Mouse (Mus musculus): ENCODE results near the gene Dock3.

Gene Dock3

DNA sequence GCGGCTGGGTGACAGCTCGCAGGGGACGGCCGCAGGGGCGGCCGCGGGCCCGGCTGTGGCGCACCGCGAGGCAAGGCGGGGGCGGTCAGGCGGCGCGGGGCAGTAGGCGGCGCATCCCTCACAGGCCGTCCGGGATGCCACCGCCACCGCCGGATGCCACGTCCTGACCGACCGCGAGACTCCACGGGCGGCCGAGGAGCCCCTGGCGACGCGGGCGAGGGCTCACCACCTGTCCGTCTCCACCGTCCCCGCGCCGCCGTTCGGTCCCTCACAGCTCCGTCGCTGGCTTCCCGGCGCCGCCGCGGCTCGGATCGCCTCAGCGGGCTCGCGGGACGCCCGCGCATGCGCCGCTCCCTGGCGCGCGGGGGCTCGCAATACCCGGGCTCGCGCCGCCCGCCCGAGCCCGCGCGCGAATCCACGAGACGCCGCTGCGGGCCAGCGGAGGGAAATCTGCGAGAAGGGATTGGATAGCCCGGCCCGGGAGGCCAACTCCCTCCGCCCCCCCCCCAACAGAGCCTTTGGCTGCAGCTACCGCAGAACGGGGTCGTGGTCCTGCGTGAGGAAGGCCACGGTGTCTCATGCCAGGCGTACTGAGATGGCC, at the start of gene Dock3:
TSS of gene Dock3 (minus strand) at position 371 of the 601 bp plus-strand sequence.
- peak; percentile 1 to 7 for DNase-seq (ENCODE audit: low spot score in 2 of 2)

DNA sequence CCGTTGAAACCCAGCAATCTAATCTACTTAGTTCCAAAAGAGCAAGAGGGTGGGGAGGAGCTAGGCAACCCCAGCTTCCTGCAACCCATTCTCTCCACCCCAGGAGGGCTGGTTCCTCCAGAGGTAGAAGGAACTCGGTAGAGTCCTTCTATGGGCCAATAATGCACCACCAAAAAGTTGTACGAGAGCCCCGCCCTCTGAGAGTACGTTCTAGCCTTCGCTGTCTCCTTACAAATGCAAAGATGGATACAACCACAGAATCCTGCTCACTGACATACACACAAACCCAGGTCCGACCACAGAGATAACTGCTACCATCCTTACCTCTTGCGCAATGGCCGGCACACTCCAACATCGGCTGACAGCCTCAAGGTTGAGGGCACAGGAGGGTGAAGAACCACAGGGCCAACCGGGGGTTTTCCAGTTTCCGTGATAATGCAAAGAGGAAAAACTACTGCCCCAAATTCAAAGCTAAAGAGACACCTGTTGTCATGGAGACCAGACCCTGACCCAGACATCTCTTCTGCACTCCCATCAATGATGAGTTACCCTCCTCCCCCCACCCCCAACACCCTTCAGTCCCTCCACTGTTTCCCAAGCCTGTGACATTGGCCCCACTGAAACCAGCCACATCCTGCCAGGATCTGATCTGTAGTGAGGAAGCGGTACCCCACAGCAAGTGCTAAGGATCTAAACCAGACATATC, 48.8 kb upstream of the Dock3 start:
- no peak for DNase-seq (ENCODE audit: low spot score in 2 of 2)

DNA sequence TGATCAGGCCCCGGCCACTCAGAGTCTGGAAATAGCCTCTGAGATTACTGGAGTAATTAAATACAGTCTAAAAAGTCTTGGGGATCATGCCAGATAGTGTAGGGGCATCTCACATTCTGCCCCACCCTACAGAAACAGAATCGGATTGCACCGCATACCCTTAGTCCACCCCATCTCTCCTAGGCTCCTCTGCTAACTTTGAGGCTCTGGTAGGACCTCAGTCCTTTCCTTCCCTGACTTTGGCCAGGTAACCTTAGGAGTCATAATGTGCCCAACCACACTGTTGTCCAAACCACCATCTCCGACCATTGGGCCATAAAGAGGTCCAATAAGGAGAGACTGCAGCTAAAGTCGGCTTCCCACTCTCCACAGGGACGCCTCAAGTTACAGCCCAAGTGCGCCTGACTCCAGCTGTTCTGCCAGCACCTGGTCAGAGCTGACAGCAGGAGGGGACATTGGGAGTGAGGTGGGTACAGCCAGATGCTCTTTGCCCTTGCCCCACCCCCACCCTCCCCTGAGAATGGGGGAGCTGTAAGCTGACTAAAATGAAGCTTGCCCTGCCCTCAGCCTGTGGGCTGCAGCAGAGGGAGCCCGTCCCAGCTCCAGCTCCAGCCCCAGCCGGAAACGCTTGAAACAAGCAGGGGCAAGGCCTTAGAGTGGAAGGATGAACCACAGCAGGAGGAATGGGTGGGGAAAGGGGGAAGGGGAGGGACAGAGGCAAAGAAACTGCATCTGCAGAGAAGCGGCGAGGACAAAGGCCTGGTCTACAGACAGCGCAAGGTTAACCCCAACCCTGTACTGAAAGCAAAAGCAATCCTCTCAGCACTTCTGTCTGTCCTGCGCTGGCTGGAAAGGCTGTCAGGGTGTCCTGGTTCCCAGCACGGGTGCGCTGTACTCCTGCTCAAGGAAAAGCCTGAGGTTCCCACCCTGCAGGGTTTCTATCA, 47.9 kb upstream of the Dock3 start:
- DNase-seq (ENCODE audit: low spot score in 2 of 2) = no peak

DNA sequence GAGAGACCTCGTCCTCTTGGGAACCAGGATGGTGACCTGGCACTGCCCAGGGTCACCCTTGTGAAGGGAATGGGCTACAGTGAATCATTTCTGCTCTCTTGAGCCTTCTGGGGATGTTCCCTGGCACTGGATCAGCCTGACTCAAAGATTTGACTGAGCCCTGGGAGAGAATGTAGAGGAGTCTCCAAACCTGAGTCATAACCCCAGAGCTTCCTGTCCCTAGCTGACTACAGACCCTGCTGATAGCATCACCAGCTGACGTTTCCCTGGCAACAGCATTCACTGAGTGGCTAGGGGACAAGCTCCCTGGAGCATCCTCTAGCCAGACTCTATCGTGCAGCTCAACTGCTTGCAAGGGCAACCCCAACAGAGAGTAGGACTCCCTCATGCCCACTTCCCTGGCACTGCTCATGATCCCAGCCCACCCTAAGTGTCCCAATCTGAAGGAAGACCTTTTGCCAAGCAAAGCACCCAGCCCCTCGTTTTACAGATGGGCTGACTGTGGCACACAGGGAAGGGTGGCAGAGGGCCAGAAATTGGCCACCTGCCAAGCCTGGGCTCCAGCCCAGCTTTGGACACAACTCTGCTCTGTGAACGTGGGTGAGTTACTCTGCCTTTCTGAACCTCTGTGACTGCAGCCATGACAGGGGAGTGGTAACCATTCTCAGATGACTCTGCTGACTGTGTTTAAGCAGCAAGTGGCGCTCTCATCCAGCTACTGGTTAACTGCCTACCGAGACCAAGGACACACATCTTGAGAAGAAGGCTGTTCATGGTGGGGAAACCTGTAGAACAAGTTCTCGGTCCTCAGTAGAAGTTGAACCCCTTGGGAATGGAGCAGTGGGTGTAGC, 47.0 kb upstream of the Dock3 start:
- no peak for DNase-seq (ENCODE audit: low spot score in 2 of 2)

DNA sequence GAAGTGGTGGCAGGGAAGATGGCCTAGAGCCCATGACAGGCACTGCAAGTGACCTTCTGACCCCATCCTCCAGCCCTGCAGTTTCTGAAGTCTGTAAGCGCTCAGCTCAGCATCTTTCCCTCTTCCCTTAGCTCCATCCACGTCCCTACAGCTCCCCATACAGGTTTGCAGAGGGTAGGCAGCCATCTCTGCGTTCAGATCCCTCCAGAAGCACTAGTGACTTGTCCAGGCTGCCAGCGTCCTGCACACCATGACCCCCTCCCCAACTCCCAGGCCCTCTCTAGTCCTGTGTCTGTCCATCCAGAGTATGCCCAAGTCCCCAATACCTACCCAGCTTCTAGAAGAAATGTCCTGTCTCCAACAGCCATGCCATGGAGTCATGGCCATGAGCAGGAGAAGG, 46.4 kb upstream of the Dock3 start:
- no peak for DNase-seq (ENCODE audit: low spot score in 2 of 2)

DNA sequence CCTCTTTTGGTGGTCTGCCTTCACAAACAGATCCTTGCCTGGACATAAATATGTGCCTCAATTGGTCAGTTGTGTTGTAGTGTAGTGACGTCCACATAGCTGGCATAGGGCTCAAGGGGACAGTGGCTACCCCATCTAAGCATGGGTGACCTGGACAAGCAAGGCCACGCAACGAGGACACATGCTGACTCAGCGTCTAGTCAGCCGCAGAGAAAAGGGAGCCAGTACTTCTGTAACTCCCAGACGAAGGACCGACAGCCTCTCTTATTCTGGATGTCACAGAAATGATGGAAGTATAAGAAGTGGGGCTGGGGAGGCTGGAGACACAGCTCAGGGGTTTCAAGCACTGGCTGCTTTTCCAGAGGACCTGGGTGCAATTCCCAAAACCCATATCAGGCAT, 45.9 kb upstream of the Dock3 start:
- DNase-seq (ENCODE audit: low spot score in 2 of 2) = no peak

DNA sequence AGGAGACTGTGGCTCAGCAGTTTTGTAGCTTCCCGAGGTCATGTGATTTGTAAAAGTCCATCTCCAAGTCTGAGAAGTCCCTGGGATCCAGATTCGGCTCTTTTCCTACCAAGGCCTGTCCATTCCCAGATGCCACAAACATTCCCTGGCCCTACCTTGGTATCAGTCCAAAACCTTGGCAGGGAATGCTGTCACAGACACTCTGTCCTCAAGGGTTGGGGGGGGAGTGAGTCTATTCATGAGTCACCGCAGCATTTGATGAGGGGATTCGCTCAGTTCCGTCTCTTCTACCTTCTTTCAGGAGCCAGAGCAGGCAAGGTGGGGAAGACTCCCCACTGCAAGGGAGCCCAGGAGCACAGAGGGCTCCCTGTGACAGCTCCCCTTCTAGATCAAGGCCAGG, 44.0 kb upstream of the Dock3 start:
- DNase-seq (ENCODE audit: low spot score in 2 of 2) = no peak

DNA sequence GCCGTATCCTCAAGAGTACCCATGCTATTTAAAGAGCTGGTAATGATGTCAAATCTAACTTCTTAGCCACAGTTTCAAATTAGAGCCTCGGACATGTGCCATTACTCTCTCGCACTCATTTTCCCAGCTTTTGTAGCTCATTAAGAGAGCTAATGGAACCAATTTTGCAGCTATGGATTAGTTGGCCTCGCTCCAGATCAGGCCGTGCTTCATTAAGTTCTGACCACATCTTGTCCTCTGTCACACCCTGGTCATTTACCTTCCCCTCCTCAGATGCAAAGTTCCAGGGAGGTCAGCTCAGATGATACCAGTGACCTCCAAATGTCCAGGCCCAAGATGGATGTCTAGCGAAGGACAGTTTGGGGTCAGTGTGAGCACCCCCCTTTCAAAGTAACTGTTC, 43.0 kb upstream of the Dock3 start:
- no peak for DNase-seq (ENCODE audit: low spot score in 2 of 2)

DNA sequence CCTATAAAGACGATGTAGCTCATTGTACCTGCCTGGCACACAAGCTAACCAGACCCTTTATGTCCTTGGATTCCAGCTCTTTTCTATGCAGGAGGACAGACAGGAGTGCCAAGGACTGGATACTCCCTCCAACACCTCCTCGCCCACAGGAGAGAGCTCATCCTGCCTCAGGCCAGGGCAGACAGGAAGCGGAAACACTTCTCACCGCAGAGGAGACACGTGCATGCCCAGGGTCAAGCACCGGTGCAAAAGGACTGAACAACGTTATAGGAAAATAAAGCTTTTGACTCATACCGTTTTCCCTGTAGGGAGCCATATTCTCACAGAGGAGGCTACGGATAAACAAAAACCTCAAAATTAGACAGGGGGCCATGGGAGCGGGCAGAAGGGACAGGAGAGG, 41.5 kb upstream of the Dock3 start:
- no peak for DNase-seq (ENCODE audit: low spot score in 2 of 2)

DNA sequence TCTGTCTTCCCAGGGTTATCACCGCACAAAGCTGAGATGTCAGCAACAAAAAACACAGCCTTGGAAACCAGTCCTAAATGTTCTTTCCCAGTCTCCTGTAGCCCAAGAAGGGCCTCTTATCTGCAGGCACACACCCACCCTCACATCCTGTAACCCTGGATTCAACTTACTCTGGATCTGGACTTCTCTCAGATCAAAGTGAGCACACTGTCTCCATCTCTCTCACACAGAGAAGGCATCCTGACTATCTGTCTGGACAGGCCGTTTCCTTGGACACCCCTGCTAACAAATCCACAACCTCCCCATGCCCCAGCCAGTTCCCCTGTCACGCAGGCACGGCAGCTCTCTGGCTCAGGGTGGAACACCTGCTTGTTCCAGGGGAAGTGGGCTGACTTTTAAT, 40.6 kb upstream of the Dock3 start:
- no peak for DNase-seq (ENCODE audit: low spot score in 2 of 2)

DNA sequence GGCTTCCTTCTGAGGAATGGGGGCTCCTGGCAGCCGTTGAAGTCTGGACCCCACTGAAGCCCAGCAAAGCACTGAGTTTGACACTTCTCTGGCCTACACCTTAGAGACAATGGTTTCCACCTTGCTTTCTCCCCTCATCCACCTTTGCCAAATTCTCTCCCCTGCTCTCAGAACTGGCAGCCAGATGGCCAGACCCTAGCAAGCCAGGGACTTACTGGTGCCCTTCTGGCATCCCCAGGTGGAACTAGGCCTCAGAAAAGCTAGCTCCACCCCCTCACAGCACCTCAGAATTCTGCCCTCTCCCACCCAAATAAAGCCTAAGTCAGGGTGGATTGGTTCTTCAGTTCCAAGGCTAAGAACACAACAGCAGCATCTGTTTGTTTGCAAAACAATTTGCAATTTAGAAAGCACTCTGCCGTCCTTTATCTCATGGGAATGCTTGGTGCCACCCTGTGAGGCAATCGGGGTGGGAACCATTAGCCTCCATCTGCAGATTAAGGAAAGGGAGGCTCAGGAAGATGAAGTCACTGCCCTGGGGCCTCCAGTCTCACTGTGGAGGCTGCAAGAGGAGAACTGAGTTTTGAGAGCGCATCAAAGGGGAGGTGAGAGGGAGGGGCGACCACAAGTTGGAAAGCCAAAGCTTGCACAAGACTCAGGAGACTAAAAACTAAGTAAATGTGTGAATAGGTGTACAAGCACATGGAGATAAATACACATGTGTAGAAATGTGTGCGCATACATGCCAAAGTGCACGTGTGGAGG, 39.6 kb upstream of the Dock3 start:
- DNase-seq (ENCODE audit: low spot score in 2 of 2) = no peak

DNA sequence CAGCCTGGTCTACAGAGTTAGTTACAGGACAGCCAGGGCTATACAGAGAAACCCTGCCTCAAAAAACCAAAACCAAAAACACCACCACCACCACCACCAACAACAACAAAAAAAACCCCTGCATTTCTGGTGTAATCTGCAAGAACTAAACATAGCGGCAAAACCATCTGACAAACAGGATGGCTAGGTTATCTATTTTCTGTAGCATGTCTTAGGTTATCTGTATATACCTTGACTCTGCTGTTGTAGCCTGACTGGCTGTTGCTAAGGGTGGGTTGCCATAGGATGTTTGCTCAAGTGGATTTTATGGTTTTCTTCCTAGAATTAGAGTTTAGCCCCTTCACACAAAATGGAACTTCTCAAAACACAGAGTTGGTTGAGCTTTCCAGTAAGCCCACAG, 38.1 kb upstream of the Dock3 start:
- no peak for DNase-seq (ENCODE audit: low spot score in 2 of 2)

DNA sequence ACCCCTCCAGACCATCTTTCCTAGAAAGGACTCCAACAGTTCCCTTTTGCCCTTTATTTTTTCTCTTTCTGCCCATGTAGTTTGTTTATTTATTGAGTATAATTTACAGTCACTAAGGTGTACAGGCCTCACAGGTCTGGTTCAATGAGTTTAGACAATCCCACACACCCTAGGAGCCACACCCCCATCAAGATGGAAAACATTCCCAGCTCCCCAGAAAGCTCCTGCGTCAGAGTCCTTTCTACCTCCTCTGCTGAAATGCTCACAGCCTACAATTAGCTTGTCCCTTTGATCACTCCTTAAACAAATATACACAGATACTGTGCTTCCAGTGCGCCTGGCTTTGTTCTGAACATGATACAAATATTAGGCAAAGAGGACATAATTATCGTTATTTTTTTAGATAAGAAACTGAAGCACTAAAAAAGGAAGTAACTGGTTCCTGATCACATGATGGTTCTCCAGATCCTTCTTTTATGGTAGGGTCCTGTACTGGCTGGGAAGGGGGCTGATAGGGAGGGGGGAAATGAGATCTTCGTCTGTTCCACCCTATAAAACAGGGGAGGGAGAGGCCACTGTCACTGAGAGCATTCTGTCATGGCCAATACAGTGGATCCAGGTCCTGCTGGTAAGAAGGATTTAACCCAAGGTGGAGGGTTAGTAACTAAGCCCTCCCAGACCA, 36.2 kb upstream of the Dock3 start:
- DNase-seq (ENCODE audit: low spot score in 2 of 2) = no peak

DNA sequence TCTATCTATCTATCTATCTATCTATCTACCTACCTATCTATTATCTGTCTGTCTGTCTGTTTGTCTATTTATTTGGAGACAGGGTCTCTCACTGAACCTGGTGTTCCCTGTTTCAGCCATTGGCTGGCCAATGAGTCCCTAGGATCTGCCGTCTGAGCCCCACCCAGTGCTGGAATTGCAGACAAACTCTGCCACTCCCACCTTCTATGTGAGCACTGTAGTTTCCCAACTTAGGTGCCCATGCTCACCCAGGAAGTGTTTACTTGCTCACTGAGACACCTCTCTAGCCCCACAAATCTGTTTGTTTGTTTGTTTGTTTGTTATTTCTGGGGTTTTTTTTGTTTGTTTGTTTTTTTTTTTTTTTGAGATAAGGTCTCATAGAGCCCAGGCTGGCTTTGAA, 35.3 kb upstream of the Dock3 start:
- no peak for DNase-seq (ENCODE audit: low spot score in 2 of 2)

DNA sequence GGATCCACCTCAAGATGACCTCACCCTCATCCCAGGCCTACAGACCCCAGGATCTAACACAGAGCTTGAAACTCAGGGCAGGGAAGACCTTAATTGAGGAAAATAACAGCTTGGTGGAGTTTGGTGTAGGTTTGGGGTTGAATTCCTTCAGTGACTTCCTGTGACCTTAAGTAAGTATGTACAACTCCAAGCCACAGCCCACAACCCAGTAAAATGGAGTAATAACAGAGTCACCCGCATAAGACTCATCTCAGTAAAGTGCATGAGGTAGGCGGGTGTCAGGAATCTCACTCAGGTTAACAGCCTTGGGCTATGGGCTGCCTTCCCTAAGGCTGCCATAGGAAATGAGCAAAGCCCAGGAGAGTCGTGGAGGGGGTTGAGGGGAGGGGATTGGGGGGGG, 33.0 kb upstream of the Dock3 start:
- DNase-seq (ENCODE audit: low spot score in 2 of 2) = no peak

DNA sequence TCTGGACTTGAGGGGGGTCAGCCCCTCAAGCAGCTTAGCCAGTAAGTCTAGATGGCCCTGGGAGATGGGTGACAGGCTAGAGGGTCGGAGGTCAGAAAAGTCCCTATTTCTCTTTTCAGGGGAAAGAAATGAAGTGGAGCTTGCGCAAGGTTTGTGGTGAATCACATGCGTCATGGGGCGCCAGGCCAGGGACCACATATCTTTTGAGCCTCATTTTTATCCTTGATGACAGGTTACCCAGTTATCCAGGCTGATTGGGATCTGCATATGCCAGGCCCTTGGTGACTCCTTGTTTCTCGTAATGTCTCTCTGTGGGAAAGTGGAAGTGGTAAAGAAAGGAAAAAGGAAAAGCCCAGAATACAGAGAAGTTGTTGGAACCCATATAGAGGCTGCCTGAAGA, 32.2 kb upstream of the Dock3 start:
- no peak for DNase-seq (ENCODE audit: low spot score in 2 of 2)

DNA sequence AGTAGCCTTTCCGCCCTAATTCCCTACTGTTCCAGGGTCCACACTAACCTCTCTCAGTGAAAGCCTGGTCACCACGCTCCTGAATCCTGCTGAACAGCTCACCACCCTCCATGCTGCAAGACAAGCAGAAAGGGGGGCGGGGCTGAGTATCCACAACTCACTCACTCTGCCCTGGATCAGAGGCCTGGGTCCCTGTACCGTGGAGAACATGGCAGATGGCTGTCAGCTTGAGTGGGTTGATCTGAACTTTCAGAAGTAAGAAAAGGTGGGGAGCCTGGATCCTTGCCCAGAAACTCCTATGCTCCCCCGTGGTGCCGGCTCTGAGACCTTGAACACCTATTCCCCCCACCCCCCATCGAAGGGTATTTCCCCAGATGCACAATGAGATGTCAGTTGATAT, 30.7 kb upstream of the Dock3 start:
- no peak for DNase-seq (ENCODE audit: low spot score in 2 of 2)

DNA sequence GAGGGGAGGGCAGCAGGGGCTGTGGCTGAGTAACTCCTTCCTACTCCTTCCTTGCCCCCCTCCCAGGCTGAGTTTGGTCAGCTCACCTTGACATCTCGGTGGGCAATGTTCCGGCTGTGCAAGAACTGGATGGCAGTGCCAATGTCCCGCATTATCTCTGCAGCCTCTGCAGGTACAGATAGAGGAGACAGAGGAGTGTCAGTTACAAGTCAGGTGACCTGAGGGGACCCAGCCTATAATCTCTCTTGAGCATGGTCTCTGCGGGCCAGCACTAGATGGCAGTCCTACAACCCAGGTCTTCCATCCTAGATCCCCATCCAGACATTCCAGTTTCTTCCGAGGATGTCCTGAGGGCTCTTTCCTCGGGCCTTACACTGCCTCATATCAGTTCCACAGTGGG, 30.1 kb upstream of the Dock3 start:
- no peak for DNase-seq (ENCODE audit: low spot score in 2 of 2)

DNA sequence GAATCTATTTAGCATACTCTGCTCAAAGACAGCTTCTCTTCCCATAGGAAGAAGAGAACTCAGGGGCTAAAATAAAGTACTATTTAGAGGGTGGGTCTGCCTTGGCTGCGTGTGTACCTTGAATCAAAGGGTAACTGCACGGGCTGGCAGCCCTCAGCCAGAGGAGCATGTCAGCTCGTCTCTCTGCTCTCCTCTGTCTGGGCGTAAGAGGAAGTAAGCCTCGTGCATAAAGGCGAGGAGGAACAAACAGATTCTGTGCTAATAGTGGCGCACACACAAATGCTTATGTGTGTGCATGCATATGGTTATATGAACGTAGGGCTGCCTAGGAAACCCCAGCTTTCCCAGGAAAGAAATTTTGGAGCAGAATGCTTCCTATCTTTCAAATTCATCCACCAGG, 29.1 kb upstream of the Dock3 start:
- DNase-seq (ENCODE audit: low spot score in 2 of 2) = peak; percentile 46 to 50

DNA sequence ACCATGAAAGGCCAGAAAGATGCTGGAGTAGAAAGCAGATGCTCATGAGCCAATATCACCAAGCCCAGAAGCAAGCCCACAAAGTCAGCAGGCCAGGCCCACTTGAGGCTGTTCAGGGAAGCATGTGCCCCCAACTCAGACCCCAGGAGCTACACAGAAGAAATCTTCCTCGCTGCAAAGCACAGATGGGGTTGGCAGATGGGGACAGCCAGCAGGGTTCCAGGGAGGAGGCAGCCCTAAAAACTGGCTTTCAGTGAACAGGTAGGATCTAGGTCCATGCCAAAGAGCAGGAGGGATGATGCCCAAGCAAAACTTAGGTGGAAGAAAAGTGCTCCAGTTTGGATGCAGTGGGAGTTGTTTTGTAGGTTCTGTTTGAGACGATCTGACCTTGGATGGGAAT, 28.7 kb upstream of the Dock3 start:
- DNase-seq (ENCODE audit: low spot score in 2 of 2) = no peak

DNA sequence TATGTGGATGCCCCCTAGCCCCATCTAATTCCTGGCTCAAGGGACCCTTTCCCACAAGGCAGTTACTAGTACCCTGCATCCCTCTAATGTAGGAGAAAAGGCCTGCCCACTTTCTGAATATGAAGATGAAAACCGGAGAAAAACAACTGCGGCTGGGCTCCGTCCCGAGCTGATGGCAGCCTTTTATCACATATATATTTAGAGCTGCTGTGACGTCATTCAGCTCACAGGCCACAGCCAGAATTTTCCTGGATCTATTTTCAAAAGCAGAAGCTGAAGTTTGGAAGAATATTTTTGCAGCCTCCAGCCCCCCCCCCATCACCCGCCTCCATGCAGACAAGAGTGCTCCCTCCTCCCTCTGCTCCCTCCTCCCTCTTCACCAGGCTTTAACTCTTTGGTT, 27.9 kb upstream of the Dock3 start:
- DNase-seq (ENCODE audit: low spot score in 2 of 2) = no peak
